Mouse (Mus musculus): ENCODE data around the gene Bcas2.
"Not testable (repeated sequence)": the region's sequence is repeated elsewhere in the genome, so short reads cannot be mapped to it uniquely, and the experiment has no call there.

Gene Bcas2

GRCm38 (mm10) chr3:103159232-103159900 lies 12.1 kb upstream of the Bcas2 start:
- no peak for DNase-seq (ENCODE audit: low spot score in 2 of 2)

- peak; percentile 51 to 85 for DNase-seq (ENCODE audit: low spot score in 2 of 2)
These were observed 1.7 kb upstream of the Bcas2 start for GRCm38 (mm10) chr3:103169771-103170170.

- no peak for DNase-seq (ENCODE audit: low spot score in 2 of 2)
These were observed 1.2 kb downstream of the Bcas2 start for GRCm38 (mm10) chr3:103172615-103173014.

- no peak for DNase-seq (ENCODE audit: low spot score in 2 of 2)
These were observed 5.3 kb downstream of the Bcas2 start for GRCm38 (mm10) chr3:103176740-103177139.

GRCm38 (mm10) chr3:103179527-103179926 lies 8.1 kb downstream of the Bcas2 start:
- no peak for DNase-seq (ENCODE audit: low spot score in 2 of 2)

- DNase-seq (ENCODE audit: low spot score in 2 of 2) = no peak
These were observed 9.7 kb downstream of the Bcas2 start for GRCm38 (mm10) chr3:103181171-103181570.

GRCm38 (mm10) chr3:103182821-103183220 lies 11.4 kb downstream of the Bcas2 start:
- DNase-seq (ENCODE audit: low spot score in 2 of 2) = no peak

GRCm38 (mm10) chr3:103184467-103184866 lies 13.0 kb downstream of the Bcas2 start:
- DNase-seq (ENCODE audit: low spot score in 2 of 2) = not testable (repeated sequence)

GRCm38 (mm10) chr3:103188451-103188850 lies 17.0 kb downstream of the Bcas2 start:
- no peak for DNase-seq (ENCODE audit: low spot score in 2 of 2)

GRCm38 (mm10) chr3:103188856-103189255 lies 17.4 kb downstream of the Bcas2 start:
- no peak for DNase-seq (ENCODE audit: low spot score in 2 of 2)

- DNase-seq (ENCODE audit: low spot score in 2 of 2) = no peak
These were observed 20.7 kb downstream of the Bcas2 start for GRCm38 (mm10) chr3:103192161-103192560.

GRCm38 (mm10) chr3:103193186-103193585 lies 21.7 kb downstream of the Bcas2 start:
- DNase-seq (ENCODE audit: low spot score in 2 of 2) = no peak

GRCm38 (mm10) chr3:103196320-103196823 lies 24.9 kb downstream of the Bcas2 start:
- DNase-seq (ENCODE audit: low spot score in 2 of 2) = no peak

GRCm38 (mm10) chr3:103199386-103199785 lies 27.9 kb downstream of the Bcas2 start:
- DNase-seq (ENCODE audit: low spot score in 2 of 2) = no peak

- DNase-seq (ENCODE audit: low spot score in 2 of 2) = not testable (repeated sequence)
These were observed 29.6 kb downstream of the Bcas2 start for GRCm38 (mm10) chr3:103201105-103201504.

- DNase-seq (ENCODE audit: low spot score in 2 of 2) = no peak
These were observed 32.1 kb downstream of the Bcas2 start for GRCm38 (mm10) chr3:103203554-103203953.

GRCm38 (mm10) chr3:103204445-103204844 lies 33.0 kb downstream of the Bcas2 start:
- no peak for DNase-seq (ENCODE audit: low spot score in 2 of 2)

- no peak for DNase-seq (ENCODE audit: low spot score in 2 of 2)
These were observed 34.9 kb downstream of the Bcas2 start for GRCm38 (mm10) chr3:103206393-103206792.

GRCm38 (mm10) chr3:103207749-103208148 lies 36.3 kb downstream of the Bcas2 start:
- DNase-seq (ENCODE audit: low spot score in 2 of 2) = no peak

- no peak for DNase-seq (ENCODE audit: low spot score in 2 of 2)
These were observed 36.8 kb downstream of the Bcas2 start for GRCm38 (mm10) chr3:103208237-103208636.

GRCm38 (mm10) chr3:103211101-103211500 lies 39.6 kb downstream of the Bcas2 start:
- DNase-seq (ENCODE audit: low spot score in 2 of 2) = no peak

GRCm38 (mm10) chr3:103212142-103212541 lies 40.7 kb downstream of the Bcas2 start:
- no peak for DNase-seq (ENCODE audit: low spot score in 2 of 2)

- DNase-seq (ENCODE audit: low spot score in 2 of 2) = no peak
These were observed 42.1 kb downstream of the Bcas2 start for GRCm38 (mm10) chr3:103213537-103213936.

All from urinary bladder, postnatal 4 days (tissue).